Mouse (Mus musculus): ENCODE results near the gene Ctsa.
"Not testable (repeated sequence)": the region's sequence is repeated elsewhere in the genome, so short reads cannot be mapped to it uniquely, and the experiment has no call there.

The Ctsa gene

GRCm38 (mm10) chr2:164832748-164833301, at the start of gene Ctsa:
Gene Ctsa (plus strand): TSS chr2:164832873.
- DNase-seq (ENCODE audit: low spot score in 2 of 2), result peak; percentile 60 to 67

GRCm38 (mm10) chr2:164783926-164784581, 48.6 kb upstream of the Ctsa start:
- no peak for DNase-seq (ENCODE audit: low spot score in 2 of 2)

GRCm38 (mm10) chr2:164784869-164785420, 47.7 kb upstream of the Ctsa start:
- no peak for DNase-seq (ENCODE audit: low spot score in 2 of 2)

DNA sequence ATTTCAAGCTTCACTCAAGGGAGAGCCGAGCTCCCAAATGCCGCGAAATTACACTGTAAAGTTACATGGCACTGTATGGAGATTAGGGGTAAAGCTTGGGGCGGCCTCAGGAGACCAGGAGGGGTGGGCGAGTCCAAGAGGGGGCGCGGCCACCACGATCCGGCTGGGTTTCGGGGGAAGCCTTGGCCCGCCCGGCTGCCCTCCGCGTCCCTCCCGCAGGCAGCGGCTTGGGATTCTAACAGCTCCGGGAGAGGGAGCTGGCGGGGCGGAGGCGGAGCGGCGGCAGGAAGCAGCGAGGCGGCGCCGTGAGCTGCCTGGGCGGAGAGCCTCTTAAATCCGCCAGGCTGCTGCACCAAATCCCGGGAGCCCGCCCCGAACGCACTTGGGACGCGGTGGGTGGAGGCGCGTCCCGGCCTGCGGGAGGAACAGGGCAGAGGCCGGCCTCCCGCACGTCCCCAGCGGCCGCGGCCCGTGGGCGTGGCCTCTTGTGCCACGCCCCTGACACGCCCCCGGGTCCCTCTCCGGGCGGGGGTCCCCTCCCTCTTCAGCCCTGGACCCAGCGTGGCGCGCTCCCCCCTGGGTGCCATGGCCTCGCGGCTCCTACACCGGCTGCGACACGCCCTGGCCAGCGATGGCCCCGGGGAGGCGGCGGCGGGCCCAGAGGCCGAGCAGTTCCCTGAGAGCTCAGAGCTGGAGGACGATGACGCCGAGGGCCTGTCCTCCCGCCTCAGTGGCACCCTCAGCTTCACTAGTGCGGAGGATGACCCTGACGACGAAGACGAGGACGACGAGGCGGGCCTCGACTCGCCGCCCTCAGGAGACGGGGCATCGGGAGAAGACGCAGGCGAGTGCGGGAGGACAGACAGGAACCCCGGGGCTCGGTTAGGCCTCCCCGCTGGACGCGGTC, 46.9 kb upstream of the Ctsa start, which contains the start of gene Snx21:
Gene Snx21, plus strand, starts transcription at position 343 of the 907 bp plus-strand sequence.
- DNase-seq (ENCODE audit: low spot score in 2 of 2), result peak; percentile 57 to 78

- DNase-seq (ENCODE audit: low spot score in 2 of 2), result no peak
These were observed 46.2 kb upstream of the Ctsa start for GRCm38 (mm10) chr2:164786388-164786885.

DNA sequence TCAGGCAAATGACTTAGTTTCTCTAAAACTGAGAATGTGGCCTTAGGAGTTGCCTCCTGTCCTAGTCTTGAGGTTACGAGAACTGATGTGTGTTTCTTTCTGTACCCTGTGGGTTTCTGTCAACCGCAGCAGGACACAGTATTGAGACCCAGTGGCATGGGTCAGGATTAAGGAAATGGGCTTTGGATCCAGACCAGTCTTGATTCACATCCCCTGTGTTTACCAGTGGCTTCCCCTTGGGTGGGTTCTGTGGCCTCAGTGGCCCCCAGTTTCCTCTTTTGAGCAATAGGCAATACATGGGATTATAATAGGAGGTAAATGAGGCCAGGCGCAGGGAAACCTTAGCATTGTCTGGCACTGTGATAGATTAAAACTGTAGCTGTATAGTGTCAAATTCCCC, 45.6 kb upstream of the Ctsa start:
- DNase-seq (ENCODE audit: low spot score in 2 of 2), result no peak

GRCm38 (mm10) chr2:164787779-164788178, 44.9 kb upstream of the Ctsa start:
- no peak for DNase-seq (ENCODE audit: low spot score in 2 of 2)

GRCm38 (mm10) chr2:164788411-164788810, 44.3 kb upstream of the Ctsa start:
- DNase-seq (ENCODE audit: low spot score in 2 of 2), result no peak

- DNase-seq (ENCODE audit: low spot score in 2 of 2), result no peak
These were observed 42.2 kb upstream of the Ctsa start for GRCm38 (mm10) chr2:164790451-164790850.

GRCm38 (mm10) chr2:164791841-164792261, 40.8 kb upstream of the Ctsa start:
- no peak for DNase-seq (ENCODE audit: low spot score in 2 of 2)

GRCm38 (mm10) chr2:164792400-164793190, 40.1 kb upstream of the Ctsa start:
- DNase-seq (ENCODE audit: low spot score in 2 of 2), result no peak

DNA sequence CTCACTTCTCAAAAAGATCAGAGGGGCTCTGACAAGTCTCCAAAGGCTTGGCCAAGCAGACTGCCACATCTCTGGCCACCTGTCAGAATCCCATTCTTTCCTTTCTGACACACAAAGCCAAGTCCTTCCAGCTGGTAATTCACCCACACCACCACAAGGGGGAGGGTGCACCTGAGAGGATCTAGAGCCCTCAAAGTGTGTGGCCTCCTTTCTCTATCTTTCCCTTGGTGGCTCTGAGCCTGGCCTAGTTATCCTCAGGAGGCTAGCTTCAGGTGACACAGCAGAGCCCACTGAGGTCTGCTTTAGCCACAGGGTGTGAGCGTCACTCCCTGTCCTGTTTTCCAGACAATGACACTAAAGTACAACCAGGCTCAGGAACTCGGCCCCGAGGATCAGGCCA, 39.4 kb upstream of the Ctsa start:
- peak in 1 of 2 experiments; percentile 56 for DNase-seq (ENCODE audit: low spot score in 2 of 2)

GRCm38 (mm10) chr2:164793772-164794171, 38.9 kb upstream of the Ctsa start:
- no peak for DNase-seq (ENCODE audit: low spot score in 2 of 2)

GRCm38 (mm10) chr2:164794293-164794692, 38.4 kb upstream of the Ctsa start:
- DNase-seq (ENCODE audit: low spot score in 2 of 2), result peak; percentile 54 to 84

GRCm38 (mm10) chr2:164795868-164796267, 36.8 kb upstream of the Ctsa start:
- no peak for DNase-seq (ENCODE audit: low spot score in 2 of 2)

GRCm38 (mm10) chr2:164798554-164798953, 34.1 kb upstream of the Ctsa start:
- DNase-seq (ENCODE audit: low spot score in 2 of 2), result not testable (repeated sequence)

DNA sequence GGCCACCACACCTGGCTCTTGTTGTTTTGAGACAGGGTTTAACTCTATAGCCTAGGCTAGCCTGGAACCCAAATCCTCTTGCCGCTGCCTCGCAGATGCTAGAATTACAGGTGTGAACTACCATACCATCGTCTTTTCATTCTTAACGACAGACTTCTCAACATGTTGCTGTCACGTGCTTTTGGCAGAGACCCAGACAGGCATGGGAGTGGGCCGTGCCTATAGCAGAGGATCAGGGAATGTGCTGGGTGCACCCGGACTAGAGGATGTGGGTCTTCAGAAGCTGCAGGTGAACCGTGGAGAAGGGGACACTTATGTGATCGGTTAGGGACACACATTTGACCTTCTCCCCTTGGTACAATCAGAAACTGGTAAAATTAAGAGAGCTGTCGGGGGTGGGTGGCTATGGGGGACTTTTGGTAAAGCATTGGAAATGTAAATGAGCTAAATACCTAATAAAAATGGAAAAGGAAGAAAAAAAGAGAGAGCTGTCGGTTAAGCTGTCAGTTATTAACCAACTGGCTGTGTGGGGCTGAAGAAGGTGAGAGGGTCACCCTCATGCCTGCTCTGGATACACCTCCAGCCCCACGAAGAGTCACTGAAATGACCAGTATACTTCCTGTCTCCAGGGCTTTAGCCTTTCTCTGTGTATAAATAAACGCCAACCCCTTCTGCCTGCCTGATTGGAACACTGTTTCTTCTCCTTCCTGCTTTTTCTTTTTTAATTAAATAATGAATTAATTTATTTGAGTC, 32.2 kb upstream of the Ctsa start:
- DNase-seq (ENCODE audit: low spot score in 2 of 2), result no peak

DNA sequence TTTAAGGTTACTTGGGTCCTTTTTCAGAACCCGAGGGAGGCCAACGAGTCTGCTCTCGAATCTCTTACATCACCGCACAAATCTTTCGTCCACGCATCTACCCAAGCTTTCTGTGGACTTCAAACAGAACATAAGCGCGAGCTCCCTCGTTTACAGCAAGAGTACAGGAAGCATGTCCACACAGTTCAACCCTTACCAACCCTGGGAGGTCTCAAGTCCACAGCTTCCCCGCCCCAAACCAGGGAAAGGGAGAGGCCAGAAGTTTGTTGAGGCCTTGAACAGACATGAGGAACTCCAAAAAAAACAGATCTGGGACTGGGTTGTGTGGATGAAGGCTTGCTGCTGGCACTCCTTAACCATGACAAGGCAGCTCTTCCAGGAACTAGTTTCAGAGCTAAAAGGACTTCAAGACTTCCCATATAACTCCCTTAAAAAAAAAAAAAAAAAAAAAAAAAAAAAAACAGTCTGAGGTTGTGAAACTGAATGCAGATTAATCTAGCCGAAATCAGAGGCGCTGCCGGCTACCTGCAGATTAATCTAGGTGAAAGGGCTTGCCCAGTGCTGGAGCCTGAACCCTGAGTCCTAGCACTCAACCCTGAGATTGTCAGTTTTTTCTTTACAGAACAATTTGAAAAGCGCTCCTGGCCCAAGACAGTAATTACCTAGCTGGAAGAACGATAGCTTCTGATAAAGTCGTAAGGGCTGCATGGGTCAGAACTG, 29.3 kb upstream of the Ctsa start:
- no peak for DNase-seq (ENCODE audit: low spot score in 2 of 2)

- no peak for DNase-seq (ENCODE audit: low spot score in 2 of 2)
These were observed 28.8 kb upstream of the Ctsa start for GRCm38 (mm10) chr2:164803921-164804313.
